Mouse (Mus musculus) erythroblast, embryonic 14.5 days (primary cell): ENCODE measurements around the gene Gm20403. TPM values are rescaled to one million over a fixed set of nuclear protein-coding genes. Genes with fewer than 3 reads are reported as not detected.

Experiments
- H3K27me3 ChIP-seq: 2 replicates; pipeline ENCODE4 v1.6.1; 2012; ENCODE audit warnings: inconsistent platforms; ENCODE audit not compliant: control insufficient read depth
- H3K36me3 ChIP-seq: 2 replicates; pipeline ENCODE4 v1.6.1; 2012; ENCODE audit warnings: mild to moderate bottlenecking, inconsistent platforms; ENCODE audit not compliant: control insufficient read depth
- H3K4me1 ChIP-seq: 2 replicates; pipeline ENCODE4 v1.6.1; 2012; ENCODE audit warnings: inconsistent platforms; ENCODE audit not compliant: control insufficient read depth
- H3K4me3 ChIP-seq: replicated peaks from 2 replicates; pipeline ENCODE3; 2012; ENCODE audit warnings: moderate library complexity, mild to moderate bottlenecking, inconsistent platforms
- H3K9me3 ChIP-seq: 2 replicates; pipeline ENCODE4 v1.6.1; 2012; ENCODE audit warnings: low read length, inconsistent platforms, mixed read lengths; ENCODE audit not compliant: control insufficient read depth
- GATA1 ChIP-seq: IDR thresholded peaks from 2 replicates; pipeline ENCODE4 v1.6.1; 2012; ENCODE audit warnings: low read length, inconsistent platforms, mixed read lengths
- TAL1 ChIP-seq: IDR thresholded peaks from 3 replicates; pipeline ENCODE4 v1.6.1; 2012; ENCODE audit warnings: low read length, inconsistent platforms, mixed read lengths
- polyA plus RNA-seq: library from polyadenylated mRNA; stranded (reverse); fragments of >175 nt; gene quantifications from 2 replicates; pipeline ENCODE4 v1.2.3, GENCODE M21; 2012

Gene Gm20403
- polyA plus RNA-seq, 1 experiment, result 0.35 TPM

DNA sequence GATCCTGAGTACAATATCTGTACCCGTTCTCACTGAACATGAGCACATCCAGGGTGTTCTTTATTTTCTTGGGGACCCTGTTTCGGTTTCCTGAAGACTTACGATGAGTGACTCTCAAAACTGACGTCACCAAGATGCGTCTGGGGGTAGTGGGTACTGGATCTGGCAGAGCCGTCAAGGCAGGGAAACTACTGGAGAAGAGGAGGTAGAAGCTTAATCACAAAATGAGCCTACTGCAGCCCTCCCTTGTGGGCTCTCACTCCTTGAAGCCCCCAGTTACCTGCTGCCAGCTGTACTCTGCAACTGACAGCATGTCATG is 7.7 kb upstream of the Gm20403 start:
- no peak for TF ChIP-seq TAL1
- no peak for TF ChIP-seq GATA1
- peaks cover 2% of the 10 kb centered on the region; the same call in 1 of the 2 replicates for H3K36me3 ChIP-seq
- H3K9me3 ChIP-seq, result no peaks in the 10 kb centered on the region
- H3K4me1 ChIP-seq, result peaks cover 13% of the 10 kb centered on the region
- H3K27me3 ChIP-seq, result peaks cover 20% of the 10 kb centered on the region
- H3K4me3 ChIP-seq, result peak overlapping the region; percentile 14

DNA sequence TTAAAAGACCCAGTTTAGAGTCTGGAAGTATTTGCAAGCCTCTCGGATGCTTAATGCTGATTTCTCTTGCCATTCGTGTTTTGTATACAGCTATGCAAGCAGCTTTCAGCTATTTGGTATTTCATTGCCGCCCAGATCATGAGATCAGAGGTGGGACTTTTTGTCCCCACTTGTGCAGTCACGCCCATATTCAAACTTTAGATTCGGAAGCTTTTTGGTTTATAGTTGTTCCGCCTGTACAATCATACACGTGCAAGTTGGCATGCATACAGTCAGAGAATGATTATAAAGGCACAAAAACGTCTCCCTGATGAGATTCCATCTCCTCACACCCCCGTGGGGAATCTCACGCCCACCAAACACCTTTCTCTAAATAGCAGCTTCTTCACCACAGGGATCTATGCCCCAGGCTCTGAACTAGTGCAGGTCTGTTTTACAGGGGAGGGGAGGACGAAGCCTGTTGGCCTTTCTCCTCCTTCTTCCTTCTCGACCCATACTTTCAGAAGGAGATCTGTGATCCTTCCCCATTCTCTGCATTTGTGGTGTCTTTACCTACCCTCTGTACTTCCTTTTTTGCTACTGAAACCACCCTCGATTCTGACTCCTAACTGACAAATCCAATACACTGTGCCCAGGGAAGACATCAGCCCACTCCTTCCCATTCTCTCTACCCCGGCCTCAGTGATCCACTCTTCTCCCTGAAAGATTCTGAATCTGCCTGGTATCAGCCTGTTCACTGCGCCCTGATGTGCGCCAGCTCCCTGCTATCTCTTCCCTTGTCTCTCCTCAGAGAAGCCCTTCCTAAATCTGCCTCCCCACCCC is 7.1 kb upstream of the Gm20403 start:
- H3K9me3 ChIP-seq, result peaks cover 1% of the 10 kb centered on the region
- no peak for TF ChIP-seq GATA1
- TF ChIP-seq TAL1, result no peak
- H3K27me3 ChIP-seq, result peaks cover 16% of the 10 kb centered on the region
- peaks cover 4% of the 10 kb centered on the region for H3K36me3 ChIP-seq
- peaks cover 13% of the 10 kb centered on the region for H3K4me1 ChIP-seq
- H3K4me3 ChIP-seq, result peak overlapping the region; percentile 14

DNA sequence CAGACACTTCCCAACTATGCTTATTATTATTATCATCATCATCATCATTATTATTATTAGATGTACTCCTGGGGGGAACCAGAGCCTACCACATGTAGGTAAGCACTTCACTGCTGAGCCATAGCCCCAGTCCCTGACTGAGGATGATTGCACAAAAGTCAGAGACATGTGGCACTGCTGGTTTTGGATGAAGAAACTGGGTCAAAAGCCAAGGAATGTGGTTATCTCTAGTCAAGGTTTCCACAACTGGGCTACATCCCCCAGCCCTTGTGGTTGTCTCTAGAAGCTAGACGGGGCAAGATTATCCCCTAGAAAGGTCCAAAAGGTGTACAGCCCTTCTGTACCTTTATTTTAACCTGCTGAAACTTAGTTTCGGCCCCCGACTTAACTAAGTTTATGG is 6.5 kb upstream of the Gm20403 start:
- Histone ChIP-seq H3K36me3 (peaks cover 6% of the 10 kb centered on the region), H3K4me1 (peaks cover 16% of the 10 kb centered on the region), H3K4me3 (no peak overlapping the region), H3K27me3 (peaks cover 15% of the 10 kb centered on the region), H3K9me3 (peaks cover 3% of the 10 kb centered on the region)
- TF ChIP-seq GATA1 (no peak), TAL1 (no peak)

DNA sequence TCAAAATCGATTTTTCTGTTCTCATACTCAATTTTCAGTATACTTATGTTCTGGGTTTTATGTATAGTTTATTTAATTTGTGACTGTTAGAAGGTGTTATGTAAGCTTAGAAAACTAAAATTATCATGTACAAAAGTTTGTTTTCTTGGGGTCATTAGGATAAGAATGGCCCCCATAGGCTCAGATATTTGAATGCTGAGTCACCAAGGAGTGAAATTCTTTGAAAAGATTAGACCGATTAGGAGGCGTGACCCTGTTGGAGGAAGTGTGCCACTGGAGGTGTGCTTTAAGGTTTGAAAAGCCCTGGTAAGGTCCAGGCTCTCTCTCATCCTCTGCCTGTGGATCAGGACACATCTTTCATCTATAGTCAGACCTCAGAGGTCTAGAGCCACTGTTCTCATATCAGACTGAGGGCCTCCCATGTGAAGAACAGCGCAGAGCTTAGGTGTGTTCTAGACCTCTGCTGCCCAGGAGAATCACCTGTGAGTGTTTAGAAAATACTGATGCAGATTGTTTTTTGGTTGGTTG is 2.1 kb upstream of the Gm20403 start:
- H3K4me1 ChIP-seq, result peaks cover 33% of the 10 kb centered on the region
- no peak for TF ChIP-seq GATA1
- H3K4me3 ChIP-seq, result no peak overlapping the region
- peaks cover 3% of the 10 kb centered on the region for H3K9me3 ChIP-seq
- H3K27me3 ChIP-seq, result no peaks in the 10 kb centered on the region
- H3K36me3 ChIP-seq, result peaks cover 13% of the 10 kb centered on the region

DNA sequence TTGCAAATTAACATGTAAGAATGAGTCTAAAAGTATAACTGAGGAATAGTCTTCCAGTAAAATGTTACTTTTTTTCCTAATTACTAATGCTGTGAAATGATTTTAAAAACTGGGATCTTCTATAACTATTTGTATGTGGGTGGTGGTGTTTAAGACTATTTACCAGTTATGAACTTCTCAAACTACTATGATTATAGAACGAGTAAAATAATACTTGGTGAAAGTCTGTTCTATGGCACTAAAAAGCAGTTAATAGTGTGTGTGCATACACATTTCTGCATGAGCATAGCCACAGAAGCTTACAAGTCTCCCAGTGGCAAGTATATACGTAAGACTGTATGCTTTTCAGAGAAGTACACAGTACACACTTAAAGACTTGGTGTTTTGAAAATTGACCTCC is 827 bp upstream of the Gm20403 start:
- Histone ChIP-seq H3K9me3 (peaks cover 3% of the 10 kb centered on the region), H3K4me3 (peak overlapping the region; percentile 86), H3K36me3 (peaks cover 25% of the 10 kb centered on the region), H3K27me3 (no peaks in the 10 kb centered on the region), H3K4me1 (peaks cover 41% of the 10 kb centered on the region)
- TF ChIP-seq TAL1 (no peak), GATA1 (no peak)

DNA sequence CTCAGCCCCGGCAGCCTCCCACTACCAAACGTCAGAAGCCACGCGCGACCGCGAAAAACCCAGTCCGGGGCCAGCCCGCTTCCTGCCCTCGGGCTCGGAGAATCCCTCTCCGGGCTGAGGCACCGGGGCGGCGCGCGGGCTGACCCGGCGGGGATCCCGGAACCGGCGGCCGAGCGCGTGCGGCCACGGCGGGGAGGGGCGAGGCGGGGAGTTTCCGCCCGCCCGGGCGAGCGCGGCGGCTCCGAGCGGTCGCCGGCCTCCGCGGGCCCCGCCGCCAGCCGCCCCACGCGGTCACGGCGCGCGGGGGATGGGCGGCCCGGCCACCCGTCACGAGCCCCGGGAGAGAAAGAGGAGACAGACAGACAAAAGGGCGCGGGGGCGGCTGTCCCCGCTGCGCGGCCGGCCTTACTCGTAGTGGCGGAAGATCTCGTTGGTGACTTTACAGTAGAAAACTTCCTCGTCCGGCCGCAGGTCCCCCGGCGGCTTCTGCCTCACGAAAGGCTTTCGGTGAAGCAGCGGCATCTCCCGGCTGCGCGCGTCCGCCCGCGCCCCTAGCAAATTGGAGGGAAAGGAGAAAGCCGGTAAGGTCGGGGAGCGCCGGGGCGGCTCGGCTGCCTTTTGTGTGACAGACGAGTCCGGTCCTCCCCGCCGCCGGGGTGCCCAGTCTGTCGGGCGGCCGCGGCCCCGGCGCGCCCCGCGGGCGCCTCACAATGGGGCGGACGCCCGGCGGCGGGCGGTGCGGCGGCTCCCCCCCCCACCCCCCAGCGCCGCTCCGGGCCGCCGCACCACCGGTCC is 875 bp downstream of the Gm20403 start:
- Histone ChIP-seq H3K4me1 (peaks cover 58% of the 10 kb centered on the region), H3K4me3 (peak overlapping the region; percentile 86), H3K9me3 (peaks cover 3% of the 10 kb centered on the region), H3K27me3 (no peaks in the 10 kb centered on the region), H3K36me3 (peaks cover 40% of the 10 kb centered on the region)
- TF ChIP-seq TAL1 (no peak), GATA1 (no peak)

DNA sequence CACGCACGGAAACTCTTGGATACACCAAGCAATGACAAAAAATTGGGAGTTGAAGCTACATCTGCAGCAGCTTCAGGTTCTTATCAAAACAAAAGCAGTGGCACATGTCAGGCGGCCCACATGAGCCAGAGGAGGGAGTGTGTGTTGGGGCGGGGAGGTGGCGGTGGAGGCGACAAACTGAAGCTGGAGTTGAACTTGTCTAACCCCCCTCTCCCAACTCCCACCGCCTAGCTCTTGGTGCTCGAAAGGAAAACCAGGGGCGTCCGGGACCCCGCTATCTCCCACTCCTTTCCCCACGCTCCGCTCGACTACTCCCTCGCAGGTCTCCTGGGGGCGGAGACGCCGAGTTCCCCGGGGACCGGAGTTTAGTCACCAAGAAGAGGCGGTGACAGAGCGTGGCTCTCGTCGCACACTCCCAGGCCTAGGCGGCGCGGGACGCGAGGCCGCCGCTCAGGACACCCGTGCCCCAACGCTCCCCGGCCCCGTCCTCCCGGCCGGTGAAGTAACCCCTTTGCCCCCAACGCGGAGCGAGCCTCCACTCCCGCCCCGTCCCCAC is 1.6 kb downstream of the Gm20403 start:
- H3K4me1 ChIP-seq, result peaks cover 65% of the 10 kb centered on the region

DNA sequence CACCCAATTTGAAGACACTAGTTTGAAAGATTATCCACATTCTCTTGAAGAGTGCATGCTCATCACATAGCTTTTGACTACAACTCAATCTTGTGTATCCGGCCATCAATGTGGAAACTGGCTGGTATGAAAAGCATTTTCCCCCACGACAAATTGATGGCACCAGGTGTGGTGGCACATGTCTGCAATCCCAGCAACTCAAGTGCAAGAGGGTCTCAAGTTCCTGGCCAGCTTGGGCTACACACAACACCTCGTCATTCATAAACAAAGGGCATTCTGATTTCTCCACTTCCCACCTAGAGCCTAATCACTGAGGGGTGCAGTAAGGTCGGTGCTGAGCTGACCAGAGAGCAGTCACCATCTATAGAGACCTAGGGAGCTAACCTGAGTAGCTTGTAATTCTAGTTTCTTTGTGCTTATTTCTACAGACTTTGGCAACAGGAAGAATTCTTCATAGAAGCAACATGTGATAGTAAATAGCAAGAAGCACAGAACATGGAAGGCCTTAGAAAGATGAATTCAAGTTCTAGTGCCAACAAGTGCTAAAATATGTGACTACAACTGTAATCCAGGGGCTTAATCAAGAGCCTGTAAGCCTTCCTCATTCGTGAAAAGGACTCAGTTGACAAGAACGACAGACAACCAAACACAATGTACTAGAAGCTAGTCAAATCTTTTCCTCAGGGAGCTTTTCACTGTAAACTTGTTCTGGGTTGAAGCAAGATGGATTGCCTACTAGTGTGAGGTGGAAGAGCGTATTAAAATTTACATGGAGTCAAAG is 3.2 kb downstream of the Gm20403 start:
- Histone ChIP-seq H3K36me3 (peaks cover 53% of the 10 kb centered on the region), H3K4me3 (no peak overlapping the region), H3K9me3 (no peaks in the 10 kb centered on the region), H3K4me1 (peaks cover 66% of the 10 kb centered on the region), H3K27me3 (no peaks in the 10 kb centered on the region)
- TF ChIP-seq GATA1 (no peak), TAL1 (no peak)

More for the DNA sequence above, 1.6 kb downstream of the Gm20403 start:
- peaks cover 3% of the 10 kb centered on the region for H3K9me3 ChIP-seq
- H3K36me3 ChIP-seq, result peaks cover 47% of the 10 kb centered on the region
- TF ChIP-seq TAL1, result 0 out of 3 replicates have a peak, but pooled peaks have one; percentile 36
- no peak for TF ChIP-seq GATA1
- peak overlapping the region; percentile 86 for H3K4me3 ChIP-seq
- H3K27me3 ChIP-seq, result no peaks in the 10 kb centered on the region
